Mouse (Mus musculus): Measurements from ENCODE around the gene Mesd. TPM values are rescaled to one million over a fixed set of nuclear protein-coding genes. Genes with fewer than 3 reads are reported as not detected.

Mesd gene
- total RNA-seq, 1 experiment from 2014 or later: 96.9 TPM

- no peak for DNase-seq
Measured at GRCm38 (mm10) chr7:83913405-83913932, 29.2 kb downstream of the Mesd start.

DNA sequence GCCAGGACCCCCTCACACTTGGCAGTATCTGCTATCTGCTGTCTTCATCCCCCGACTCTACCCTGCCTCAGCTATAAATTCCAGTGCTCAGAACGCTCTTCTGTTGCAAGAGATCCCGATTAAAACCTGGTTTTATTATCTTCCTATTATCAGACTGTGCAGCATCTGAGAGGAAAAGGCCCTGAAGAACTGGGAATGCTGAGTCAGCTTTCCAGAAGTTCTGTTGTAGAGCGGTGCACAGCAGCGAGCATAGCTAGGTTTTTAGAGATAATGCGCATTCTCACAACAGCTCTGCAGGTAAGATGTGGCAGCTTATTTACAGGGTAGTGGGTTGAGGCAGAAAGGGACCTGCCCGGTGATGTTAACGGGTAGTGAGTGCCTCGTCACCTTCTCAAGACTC is 29.7 kb downstream of the Mesd start:
- no peak for DNase-seq

GRCm38 (mm10) chr7:83914566-83914965 is 30.3 kb downstream of the Mesd start:
- DNase-seq: peak; percentile 88

DNA sequence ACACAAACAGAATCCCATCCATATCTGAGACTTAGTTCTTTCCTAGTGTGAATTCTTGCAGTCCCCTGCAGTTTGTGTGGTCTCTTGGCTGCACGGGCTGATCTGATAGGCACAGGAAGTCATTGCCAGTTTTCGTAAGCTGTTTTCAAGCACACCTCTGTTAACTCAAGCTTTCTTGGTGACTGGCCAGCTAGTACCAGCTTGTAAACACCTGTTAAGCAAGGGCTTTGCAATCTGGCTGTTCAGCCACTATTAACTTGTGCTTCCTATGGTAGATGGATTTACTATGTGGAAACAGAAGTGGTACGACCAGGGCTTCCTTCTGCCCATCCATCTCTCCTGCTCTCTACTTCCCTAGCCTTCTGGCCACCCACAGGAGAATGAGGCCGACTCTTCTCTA is 36.0 kb downstream of the Mesd start:
- no peak for DNase-seq

DNA sequence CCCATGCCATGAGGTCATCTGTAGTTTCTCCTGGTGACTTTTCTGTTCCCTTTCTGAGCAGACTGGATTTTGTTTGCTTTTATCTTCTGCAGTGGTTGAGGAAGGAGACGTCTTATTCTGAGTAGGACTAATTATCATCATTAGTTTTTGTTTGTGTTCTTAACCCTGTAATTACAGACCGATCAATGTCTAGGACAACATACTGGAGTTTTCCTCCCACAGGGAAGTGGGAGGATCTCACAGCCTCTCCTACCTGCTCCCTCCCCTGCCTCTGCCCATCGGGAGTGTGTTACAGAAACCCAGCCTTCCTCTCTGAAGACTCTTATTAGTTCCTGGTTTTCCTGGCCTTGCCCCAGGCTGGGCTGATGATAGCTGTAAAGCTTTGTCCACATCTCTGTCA is 37.4 kb downstream of the Mesd start:
- DNase-seq: no peak

DNA sequence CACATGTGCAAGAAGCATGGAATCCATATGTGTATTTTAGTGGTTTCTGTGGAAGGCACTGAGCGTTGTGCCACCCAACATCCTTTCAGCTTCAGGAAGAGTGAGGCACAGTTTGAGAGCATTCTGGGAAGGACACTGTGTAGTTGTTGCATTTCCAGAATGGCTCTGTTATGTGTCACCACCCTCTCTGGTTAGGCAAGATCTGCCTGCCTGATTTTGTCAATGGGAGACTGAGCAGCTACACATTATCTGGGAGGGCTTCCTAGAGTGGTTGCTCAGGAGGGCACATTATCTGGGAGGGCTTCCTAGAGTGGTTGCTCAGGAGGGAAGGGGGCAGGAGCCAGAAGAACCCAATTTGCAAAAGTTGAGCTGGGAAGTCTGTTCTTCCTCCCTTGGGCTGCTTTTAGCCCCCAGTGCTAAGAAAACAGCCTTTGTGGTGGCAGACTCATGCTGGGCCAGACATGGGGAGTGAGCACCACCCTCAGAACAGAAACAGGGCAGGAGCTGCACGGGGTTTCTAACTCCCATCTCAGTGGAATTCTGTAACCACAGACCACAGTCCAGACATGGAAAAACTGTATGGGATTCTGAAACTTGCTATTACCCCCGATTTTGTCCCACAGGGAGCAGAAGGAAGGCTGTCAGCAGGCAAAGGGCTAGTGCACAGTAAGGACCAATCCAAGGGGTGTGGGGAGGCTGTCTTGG is 54.9 kb downstream of the Mesd start:
- DNase-seq: no peak

DNA sequence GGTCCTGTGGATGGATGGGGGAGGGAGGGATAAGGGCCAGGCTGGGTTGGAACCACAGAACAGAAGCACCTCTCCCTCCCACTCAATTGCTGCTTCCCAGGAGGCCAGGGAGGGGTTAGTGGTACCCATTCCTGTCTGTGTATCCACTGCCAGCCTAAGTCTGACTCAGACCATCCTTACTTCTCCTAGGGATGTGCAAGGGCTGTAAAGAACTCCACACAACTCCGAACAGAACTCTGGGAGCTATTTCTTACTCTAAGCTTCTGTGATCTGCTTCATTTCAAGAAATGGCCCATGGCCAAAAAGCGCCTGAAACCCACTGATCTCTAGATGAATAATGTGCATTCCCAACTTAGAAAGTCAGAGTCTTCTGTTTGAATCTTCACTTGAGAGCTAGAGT is 55.9 kb downstream of the Mesd start:
- no peak for DNase-seq

- DNase-seq: peak; percentile 60
Measured at GRCm38 (mm10) chr7:83941701-83942101, 57.4 kb downstream of the Mesd start.

DNA sequence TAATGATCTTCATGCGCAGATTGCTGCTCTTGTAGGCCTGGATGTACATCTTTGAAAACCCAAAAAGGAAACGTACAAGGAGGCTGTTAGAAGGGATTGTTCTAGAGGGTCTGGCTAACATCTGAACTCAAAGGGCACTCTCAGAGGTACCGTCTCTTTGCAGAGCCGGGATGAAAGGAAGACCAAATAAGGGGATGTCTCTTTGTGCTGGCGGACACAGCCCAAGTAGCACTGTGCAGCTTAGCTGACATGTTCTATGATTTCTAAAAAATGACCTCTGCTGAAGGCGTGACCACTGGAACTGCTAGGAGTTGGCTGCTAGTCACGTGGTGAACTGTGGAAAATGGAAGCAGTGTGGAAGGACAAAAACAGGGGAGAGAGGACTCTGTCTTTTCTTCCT is 64.5 kb downstream of the Mesd start:
- DNase-seq: no peak

GRCm38 (mm10) chr7:83949662-83950061 is 65.4 kb downstream of the Mesd start:
- no peak for DNase-seq

Other genes starting within 250 kb of the Mesd start
- 5.0 and 5.2 TPM in 2 replicates for gene Il16, start 138.7 kb upstream of the Mesd start, total RNA-seq (2021)
- 0.46 TPM in 1 of 2 replicates, not detected in the other for gene Cfap161, start 89.6 kb upstream of the Mesd start, total RNA-seq (2021)
- gene Tlnrd1, start 161 bp upstream of the Mesd start, total RNA-seq (2021): 16.7 and 17.4 TPM in 2 replicates
- 1.5 and 1.6 TPM in 2 replicates for gene Cemip, start 202.0 kb downstream of the Mesd start, total RNA-seq (2021)